Mouse (Mus musculus): ENCODE measurements at regions not wholly inside any gene's neighbourhood (a gene's known extent, or its start where the extent isn't known, plus 50 kb on each side); places are given as distances from the start of the nearest gene placed in this dataset.

GRCm38 (mm10) chr3:125155319-125155718, 248.6 kb upstream of the Ndst4 start:
- H3K9ac ChIP-seq (ENCODE audit: low read depth, low read length) = no peak overlapping the region
- 49% methylated on average over 1 of the region's 1 CpGs for WGBS
- H3K27ac ChIP-seq (replicated peaks; ENCODE audit: insufficient read depth, low read depth, low read length) = no peak overlapping the region
- H3K79me2 ChIP-seq (ENCODE audit: control insufficient read depth, insufficient read depth, low read length) = no peaks in the 10 kb centered on the region
- H3K4me3 ChIP-seq (ENCODE audit: insufficient read depth, low read depth, low read length) = no peak overlapping the region
- no peaks in the 10 kb centered on the region for H3K27me3 ChIP-seq (ENCODE audit: control insufficient read depth, insufficient read depth, low read length)
- no peak for DNase-seq (ENCODE audit: extremely low read depth, low read depth, low spot score)
- H3K36me3 ChIP-seq (ENCODE audit: control insufficient read depth, insufficient read depth, low read length) = no peaks in the 10 kb centered on the region
- TF ChIP-seq CTCF (IDR thresholded peaks at IDR 0.05; ENCODE audit: low read depth, low read length) (no peak), POLR2A (IDR thresholded peaks at IDR 0.05; ENCODE audit: extremely low read depth, insufficient read depth, low read length) (no peak)
- no peaks in the 10 kb centered on the region for H3K4me1 ChIP-seq (ENCODE audit: control insufficient read depth, insufficient read depth, low read length)

- no peaks in the 10 kb centered on the region for H3K79me2 ChIP-seq (ENCODE audit: control insufficient read depth, insufficient read depth, low read length)
- H3K4me3 ChIP-seq (ENCODE audit: insufficient read depth, low read depth, low read length) = no peak overlapping the region
- H3K36me3 ChIP-seq (ENCODE audit: control insufficient read depth, insufficient read depth, low read length) = no peaks in the 10 kb centered on the region
- H3K27me3 ChIP-seq (ENCODE audit: control insufficient read depth, insufficient read depth, low read length) = no peaks in the 10 kb centered on the region
- DNase-seq (ENCODE audit: extremely low read depth, low read depth, low spot score) = no peak
- TF ChIP-seq CTCF (IDR thresholded peaks at IDR 0.05; ENCODE audit: low read depth, low read length) (no peak), POLR2A (IDR thresholded peaks at IDR 0.05; ENCODE audit: extremely low read depth, insufficient read depth, low read length) (no peak)
- H3K4me1 ChIP-seq (ENCODE audit: control insufficient read depth, insufficient read depth, low read length) = no peaks in the 10 kb centered on the region
- H3K27ac ChIP-seq (replicated peaks; ENCODE audit: insufficient read depth, low read depth, low read length) = no peak overlapping the region
- WGBS = 81% methylated on average over 5 of the region's 5 CpGs
- H3K9ac ChIP-seq (ENCODE audit: low read depth, low read length) = no peak overlapping the region
Measured at GRCm38 (mm10) chr3:125159763-125160162, 244.1 kb upstream of the Ndst4 start.

GRCm38 (mm10) chr3:125190571-125190970, 213.3 kb upstream of the Ndst4 start:
- Histone ChIP-seq H3K27ac (replicated peaks; ENCODE audit: insufficient read depth, low read depth, low read length) (no peak overlapping the region), H3K36me3 (ENCODE audit: control insufficient read depth, insufficient read depth, low read length) (no peaks in the 10 kb centered on the region), H3K9ac (ENCODE audit: low read depth, low read length) (no peak overlapping the region), H3K79me2 (ENCODE audit: control insufficient read depth, insufficient read depth, low read length) (no peaks in the 10 kb centered on the region), H3K4me1 (ENCODE audit: control insufficient read depth, insufficient read depth, low read length) (no peaks in the 10 kb centered on the region), H3K4me3 (ENCODE audit: insufficient read depth, low read depth, low read length) (no peak overlapping the region), H3K27me3 (ENCODE audit: control insufficient read depth, insufficient read depth, low read length) (no peaks in the 10 kb centered on the region)
- DNase-seq (ENCODE audit: extremely low read depth, low read depth, low spot score) = no peak
- no peak for TF ChIP-seq POLR2A (IDR thresholded peaks at IDR 0.05; ENCODE audit: extremely low read depth, insufficient read depth, low read length)
- TF ChIP-seq CTCF (IDR thresholded peaks at IDR 0.05; ENCODE audit: low read depth, low read length) = no peak

- DNase-seq (ENCODE audit: extremely low read depth, low read depth, low spot score) = no peak
Measured at GRCm38 (mm10) chr3:125220913-125221312, 183.0 kb upstream of the Ndst4 start.

GRCm38 (mm10) chr3:125251124-125251523, 152.8 kb upstream of the Ndst4 start:
- Histone ChIP-seq H3K9ac (ENCODE audit: low read depth, low read length) (no peak overlapping the region), H3K79me2 (ENCODE audit: control insufficient read depth, insufficient read depth, low read length) (no peaks in the 10 kb centered on the region), H3K27me3 (ENCODE audit: control insufficient read depth, insufficient read depth, low read length) (no peaks in the 10 kb centered on the region), H3K36me3 (ENCODE audit: control insufficient read depth, insufficient read depth, low read length) (no peaks in the 10 kb centered on the region), H3K4me3 (ENCODE audit: insufficient read depth, low read depth, low read length) (no peak overlapping the region), H3K27ac (replicated peaks; ENCODE audit: insufficient read depth, low read depth, low read length) (no peak overlapping the region), H3K4me1 (ENCODE audit: control insufficient read depth, insufficient read depth, low read length) (no peaks in the 10 kb centered on the region)
- TF ChIP-seq CTCF (IDR thresholded peaks at IDR 0.05; ENCODE audit: low read depth, low read length) (no peak), POLR2A (IDR thresholded peaks at IDR 0.05; ENCODE audit: extremely low read depth, insufficient read depth, low read length) (no peak)
- no peak for DNase-seq (ENCODE audit: extremely low read depth, low read depth, low spot score)
- 76% methylated on average over 3 of the region's 3 CpGs for WGBS

More at GRCm38 (mm10) chr3:125220913-125221312, 183.0 kb upstream of the Ndst4 start:
- TF ChIP-seq CTCF (IDR thresholded peaks at IDR 0.05; ENCODE audit: low read depth, low read length) (no peak), POLR2A (IDR thresholded peaks at IDR 0.05; ENCODE audit: extremely low read depth, insufficient read depth, low read length) (no peak)
- H3K79me2 ChIP-seq (ENCODE audit: control insufficient read depth, insufficient read depth, low read length) = no peaks in the 10 kb centered on the region
- 84% methylated on average over 2 of the region's 2 CpGs for WGBS
- no peak overlapping the region for H3K9ac ChIP-seq (ENCODE audit: low read depth, low read length)
- no peak overlapping the region for H3K4me3 ChIP-seq (ENCODE audit: insufficient read depth, low read depth, low read length)
- no peaks in the 10 kb centered on the region for H3K4me1 ChIP-seq (ENCODE audit: control insufficient read depth, insufficient read depth, low read length)
- no peaks in the 10 kb centered on the region for H3K27me3 ChIP-seq (ENCODE audit: control insufficient read depth, insufficient read depth, low read length)
- H3K36me3 ChIP-seq (ENCODE audit: control insufficient read depth, insufficient read depth, low read length) = no peaks in the 10 kb centered on the region
- no peak overlapping the region for H3K27ac ChIP-seq (replicated peaks; ENCODE audit: insufficient read depth, low read depth, low read length)

- Histone ChIP-seq H3K4me1 (ENCODE audit: control insufficient read depth, insufficient read depth, low read length) (no peaks in the 10 kb centered on the region), H3K27me3 (ENCODE audit: control insufficient read depth, insufficient read depth, low read length) (no peaks in the 10 kb centered on the region), H3K9ac (ENCODE audit: low read depth, low read length) (no peak overlapping the region), H3K27ac (replicated peaks; ENCODE audit: insufficient read depth, low read depth, low read length) (no peak overlapping the region), H3K4me3 (ENCODE audit: insufficient read depth, low read depth, low read length) (no peak overlapping the region), H3K36me3 (ENCODE audit: control insufficient read depth, insufficient read depth, low read length) (no peaks in the 10 kb centered on the region), H3K79me2 (ENCODE audit: control insufficient read depth, insufficient read depth, low read length) (no peaks in the 10 kb centered on the region)
- TF ChIP-seq POLR2A (IDR thresholded peaks at IDR 0.05; ENCODE audit: extremely low read depth, insufficient read depth, low read length) (no peak), CTCF (IDR thresholded peaks at IDR 0.05; ENCODE audit: low read depth, low read length) (no peak)
- WGBS = 45% methylated on average over 2 of the region's 2 CpGs
- no peak for DNase-seq (ENCODE audit: extremely low read depth, low read depth, low spot score)
Measured at GRCm38 (mm10) chr3:125260909-125261308, 143.0 kb upstream of the Ndst4 start.
